Mouse (Mus musculus) right cerebral cortex, postnatal 36 days (tissue): ENCODE measurements around the gene Crb3.
"Not testable (repeated sequence)": the region's sequence is repeated elsewhere in the genome, so short reads cannot be mapped to it uniquely, and the experiment has no call there.

Source experiments
- DNase-seq, 2 experiments: peaks; one replicate each; pipeline ENCODE4 v3.0.0; 2022; ENCODE audit warnings: low spot score in 2 of 2, mixed read lengths in 1 of 2

The Crb3 gene

GRCm38 (mm10) chr17:57058891-57059485 is at the start of gene Crb3:
Crb3 (plus strand) TSS chr17:57059105.
- DNase-seq: peak in 1 of 2 experiments; percentile 24

- no peak for DNase-seq
Observed at GRCm38 (mm10) chr17:57010911-57011235, 48.0 kb upstream of the Crb3 start.

GRCm38 (mm10) chr17:57011236-57012141 is 47.4 kb upstream of the Crb3 start, which contains the start of the genes Gtf2f1 and Gm17949:
Gtf2f1 (minus strand) TSS chr17:57011288.
Gm17949 (plus strand) TSS chr17:57011469.
- peak; percentile 94 to 96 for DNase-seq

GRCm38 (mm10) chr17:57012245-57012795 is 46.6 kb upstream of the Crb3 start:
- no peak for DNase-seq

- no peak for DNase-seq
Observed at GRCm38 (mm10) chr17:57019693-57020092, 39.2 kb upstream of the Crb3 start.

- no peak for DNase-seq
Observed at GRCm38 (mm10) chr17:57020960-57021359, 37.9 kb upstream of the Crb3 start.

- no peak for DNase-seq
Observed at GRCm38 (mm10) chr17:57027471-57027870, 31.4 kb upstream of the Crb3 start.

GRCm38 (mm10) chr17:57029691-57030090 is 29.2 kb upstream of the Crb3 start:
- DNase-seq: no peak

- no peak for DNase-seq
Observed at GRCm38 (mm10) chr17:57030931-57031660, 27.8 kb upstream of the Crb3 start, which contains the start of gene Khsrp. Khsrp (minus strand) TSS chr17:57031522.

GRCm38 (mm10) chr17:57031661-57032420 is 27.1 kb upstream of the Crb3 start:
- DNase-seq: peak; percentile 100

GRCm38 (mm10) chr17:57032854-57033253 is 26.1 kb upstream of the Crb3 start:
- no peak for DNase-seq

- DNase-seq: no peak
Observed at GRCm38 (mm10) chr17:57038978-57039377, 19.9 kb upstream of the Crb3 start.

GRCm38 (mm10) chr17:57041554-57041953 is 17.4 kb upstream of the Crb3 start, which contains the start of gene Slc25a41:
Slc25a41 (minus strand) TSS chr17:57041654.
- DNase-seq: no peak

GRCm38 (mm10) chr17:57047406-57047805 is 11.5 kb upstream of the Crb3 start:
- no peak for DNase-seq

- no peak for DNase-seq
Observed at GRCm38 (mm10) chr17:57048816-57049215, 10.1 kb upstream of the Crb3 start.

GRCm38 (mm10) chr17:57051679-57052078 is 7.2 kb upstream of the Crb3 start:
- not testable (repeated sequence) for DNase-seq

- DNase-seq: no peak
Observed at GRCm38 (mm10) chr17:57056246-57056645, 2.7 kb upstream of the Crb3 start.

- DNase-seq: peak; percentile 73 to 78
Observed at GRCm38 (mm10) chr17:57059486-57059977, 627 bp downstream of the Crb3 start, which contains the start of gene Slc25a23. Slc25a23 (minus strand) TSS chr17:57059863.

- DNase-seq: peak; percentile 94 to 95
Observed at GRCm38 (mm10) chr17:57060231-57060801, 1.4 kb downstream of the Crb3 start.

GRCm38 (mm10) chr17:57061069-57061468 is 2.2 kb downstream of the Crb3 start:
- DNase-seq: no peak
